ENCODE assay signal across 11 mouse cellular contexts in genomic region chr1:163958036-163958435, GRCm38 (mm10).
"Had no signal": no experiment of that assay in that cellular context is flagged by ENCODE, and none has a peak within 500 bp of the region (broad histone marks: within the 10 kb centered on the region; RNA-seq: fewer than 3 reads in every experiment).

No protein-coding gene starts in this region.

- DNase-seq: liver, postnatal 0 days; lung, adult 2 months; lung, postnatal 14 days; lung, postnatal 36 days; right cerebral cortex, postnatal 25 days; thymus, adult 18-20 months; thymus, postnatal 14 days; thymus, postnatal 4 days had no signal

- ATAC-seq: liver, postnatal 0 days; lung, postnatal 0 days; midbrain, embryonic 13.5 days; midbrain, embryonic 15.5 days had no signal
